Comparison of ENCODE assay signal across 16 mouse cellular contexts in the genomic region with DNA sequence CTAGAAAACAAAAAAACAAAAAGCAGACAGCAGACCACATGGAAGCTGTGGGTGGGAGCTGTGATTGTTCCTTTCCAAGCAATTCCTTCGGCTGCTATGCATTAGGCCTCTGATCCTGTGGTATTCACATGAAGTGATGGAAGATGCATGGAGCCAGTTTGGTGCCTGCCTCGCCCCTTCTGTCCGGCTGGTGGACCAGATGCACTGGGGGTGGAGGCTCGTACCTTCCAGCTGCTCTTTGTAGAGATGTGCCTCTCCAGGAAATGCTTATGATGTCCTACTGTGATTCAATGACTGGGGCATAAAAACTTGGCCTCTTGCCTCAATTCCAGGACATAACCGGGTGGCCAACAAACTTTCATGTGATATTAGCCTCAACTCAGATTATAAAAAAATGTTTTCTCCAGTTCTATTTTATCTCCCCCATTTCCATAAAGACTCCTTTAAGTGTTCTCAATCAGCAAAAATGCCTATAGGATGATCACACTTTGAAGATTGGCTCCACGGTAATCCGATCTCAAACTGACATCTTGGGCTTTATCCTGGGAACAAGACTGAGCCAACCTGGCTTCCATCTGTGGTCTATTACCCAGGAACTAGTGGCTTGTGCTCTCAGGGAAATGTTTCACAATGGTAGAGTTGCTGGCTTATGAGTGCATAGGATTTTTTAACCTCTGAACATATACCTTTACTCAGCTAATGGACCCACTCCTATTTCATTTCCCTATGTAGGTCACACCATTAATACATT.
DNase-seq lines count a peak whose midpoint lies in the region; ATAC-seq lines count a peak whose summit lies in the region.
"Had no signal": no experiment of that assay in that cellular context is flagged by ENCODE, and none has a peak within 500 bp of the region (broad histone marks: within the 10 kb centered on the region; RNA-seq: fewer than 3 reads in every experiment).

No protein-coding gene starts in this region.

- no peak overlapping the region for H3K27ac ChIP-seq in heart, embryonic 11.5 days (ENCODE audit: low read depth, low read length)
- H3K27ac ChIP-seq: intestine, embryonic 15.5 days had no signal

- no peak overlapping the region for H3K4me3 ChIP-seq in heart, embryonic 11.5 days (ENCODE audit: low read depth, low read length)
- H3K4me3 ChIP-seq: intestine, embryonic 15.5 days had no signal

- no peaks in the 10 kb centered on the region for H3K27me3 ChIP-seq in heart, embryonic 11.5 days (ENCODE audit: control insufficient read depth, insufficient read depth, low read length)
- H3K27me3 ChIP-seq: intestine, embryonic 15.5 days had no signal

- intact Hi-C loops in left cerebral cortex, postnatal 25 days (cut with DNase I): no loop called here

- no peak for DNase-seq in frontal cortex, postnatal 14 days (ENCODE audit: low spot score in 2 of 2)
- peak; percentile 19 for DNase-seq in cerebellum, adult 8-10 months
- peak; percentile 28 to 46 for DNase-seq in frontal cortex, postnatal 36 days (ENCODE audit: low spot score in 2 of 2)
- DNase-seq in left cerebral cortex, postnatal 25 days (ENCODE audit: low spot score in 2 of 2): peak; percentile 26 to 67
- no peak for DNase-seq in urinary bladder, adult 2 months (ENCODE audit: low spot score)
- DNase-seq: adrenal gland, postnatal 36 days; B cell, adult 2 months; heart, postnatal 10 days; kidney, postnatal 36 days; liver; thymus, postnatal 25 days had no signal

- no peak overlapping the region for H3K9ac ChIP-seq in heart, embryonic 11.5 days (ENCODE audit: low read depth, low read length)
- H3K9ac ChIP-seq: intestine, embryonic 15.5 days had no signal

- H3K4me2 ChIP-seq in heart, embryonic 11.5 days: no peak overlapping the region
- H3K4me2 ChIP-seq: intestine, embryonic 15.5 days had no signal

- H3K9me3 ChIP-seq in heart, embryonic 11.5 days (replicated peaks; ENCODE audit: control insufficient read depth, low read length): no peaks in the 10 kb centered on the region
- H3K9me3 ChIP-seq: intestine, embryonic 15.5 days had no signal

- no peaks in the 10 kb centered on the region for H3K4me1 ChIP-seq in heart, embryonic 11.5 days (ENCODE audit: control insufficient read depth, insufficient read depth, low read length)
- H3K4me1 ChIP-seq: intestine, embryonic 15.5 days had no signal

- ATAC-seq in frontal cortex, adult (ENCODE audit: low TSS enrichment): peak; percentile 75
- ATAC-seq in heart, embryonic 11.5 days (replicated peaks; ENCODE audit: insufficient number of reproducible peaks, low FRiP score, low TSS enrichment): no peak
- no peak for ATAC-seq in monocyte, adult 5-6 weeks (replicated peaks; ENCODE audit: insufficient number of reproducible peaks, low FRiP score, low TSS enrichment, poor library complexity, severe bottlenecking)
- ATAC-seq: forebrain, embryonic 14.5 days; intestine, embryonic 15.5 days had no signal

- WGBS in heart, embryonic 11.5 days (ENCODE audit: insufficient replicate concordance): 86% methylated on average over 7 of the region's 7 CpGs

- H3K36me3 ChIP-seq in heart, embryonic 11.5 days (ENCODE audit: control insufficient read depth, insufficient read depth, low read length): no peaks in the 10 kb centered on the region
- H3K36me3 ChIP-seq: intestine, embryonic 15.5 days had no signal

Comparison
In these comparisons a context has a peak if more than half of its experiments do, and no peak if none do; other contexts are left out.
1. DNase-seq: peak in cerebellum, adult 8-10 months (single experiment), frontal cortex, postnatal 36 days (2 of 2) and left cerebral cortex, postnatal 25 days (2 of 2); none in frontal cortex, postnatal 14 days (0 of 2) and urinary bladder, adult 2 months (single experiment).